Mouse (Mus musculus) gastrocnemius, adult 8-10 months (tissue): Measurements from ENCODE around the gene Grsf1. TPM values are rescaled to one million over a fixed set of nuclear protein-coding genes. Genes with fewer than 3 reads are reported as not detected.

Experiments
- DNase-seq, 2 experiments: peaks; one replicate each; pipeline ENCODE4 v3.0.0; 2022; ENCODE audit warnings: low spot score in 2 of 2
- total RNA-seq, 4 experiments: library from RNA; stranded (reverse); gene quantifications; 2 replicates each; pipeline ENCODE4 v1.2.4; 2022

The Grsf1 gene
- total RNA-seq, 4 experiments from 2014 or later = 114 to 130 (median 120) TPM

DNA sequence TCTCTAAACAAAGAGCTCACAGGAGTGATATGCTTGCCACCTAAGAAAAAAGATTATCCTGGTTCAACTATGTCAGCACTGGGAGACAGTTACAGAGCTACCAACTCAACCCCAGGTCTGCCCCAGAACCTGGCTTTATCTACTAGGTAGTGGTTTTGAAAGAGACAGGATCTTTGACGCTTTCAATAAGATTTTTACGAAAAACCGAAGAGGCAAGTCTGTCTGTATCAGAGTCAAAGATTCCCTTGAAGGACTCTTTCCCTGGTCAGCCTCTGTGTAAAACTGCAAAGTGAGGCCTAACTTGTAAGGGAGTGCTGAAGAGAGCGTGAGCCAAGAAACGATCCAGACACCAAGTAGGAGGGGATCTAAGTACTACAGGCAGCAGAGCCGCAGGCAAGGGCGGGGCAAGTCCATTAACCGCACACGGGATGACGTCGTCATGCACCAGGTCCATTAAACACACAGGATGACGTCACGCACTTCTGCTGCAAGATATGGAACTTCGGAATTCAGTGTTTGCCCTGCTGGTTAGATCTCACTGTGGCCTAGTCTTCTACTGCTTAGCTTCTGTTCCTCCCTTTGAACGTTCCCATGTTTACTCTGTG, 12.7 kb upstream of the Grsf1 start:
- DNase-seq = no peak

DNA sequence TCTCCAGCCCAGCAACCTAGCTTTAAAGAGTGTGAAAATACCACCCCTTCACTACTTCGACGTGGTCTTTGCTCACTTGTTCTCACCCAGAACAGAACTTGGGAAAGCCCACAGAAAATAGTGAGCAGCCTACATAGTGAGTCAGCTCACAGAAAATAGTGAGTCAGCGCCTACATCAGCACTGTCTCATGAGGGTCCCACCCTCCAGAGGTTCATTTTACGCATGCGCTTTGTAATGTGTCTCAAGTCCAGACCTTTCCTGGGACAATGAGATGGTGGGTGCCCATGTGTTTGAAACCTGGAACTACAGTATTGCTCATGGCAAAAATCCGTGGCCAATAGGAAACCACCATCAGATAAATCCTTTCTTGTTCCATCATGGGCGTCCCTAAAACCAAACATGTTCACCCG, 12.0 kb upstream of the Grsf1 start:
- no peak for DNase-seq

DNA sequence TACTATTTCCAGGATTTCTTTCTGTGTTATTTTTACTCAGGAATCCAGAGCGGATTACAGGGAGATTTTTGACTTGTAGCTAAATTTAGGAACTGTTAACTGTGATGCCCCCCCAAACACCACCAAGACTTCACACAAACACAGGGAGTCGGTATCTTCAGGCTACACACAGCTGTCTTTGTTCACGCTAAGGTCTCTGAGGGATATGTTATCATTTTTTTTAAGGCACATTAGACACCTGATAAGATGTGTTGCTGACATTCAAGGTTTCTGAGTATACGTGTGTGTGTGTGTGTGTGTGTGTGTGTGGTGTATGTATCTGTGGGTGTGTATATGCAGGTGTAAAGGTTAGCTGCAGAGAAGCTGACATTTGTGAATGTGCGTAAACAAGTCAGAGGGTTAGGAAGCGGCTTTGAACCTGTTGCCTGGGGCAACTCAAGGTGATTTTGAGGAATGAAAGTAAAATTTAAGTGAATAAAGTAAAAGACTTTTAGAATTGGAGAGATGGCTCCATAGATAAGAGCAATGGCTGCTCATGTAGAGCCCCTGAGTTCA, 9.9 kb upstream of the Grsf1 start:
- DNase-seq = no peak

DNA sequence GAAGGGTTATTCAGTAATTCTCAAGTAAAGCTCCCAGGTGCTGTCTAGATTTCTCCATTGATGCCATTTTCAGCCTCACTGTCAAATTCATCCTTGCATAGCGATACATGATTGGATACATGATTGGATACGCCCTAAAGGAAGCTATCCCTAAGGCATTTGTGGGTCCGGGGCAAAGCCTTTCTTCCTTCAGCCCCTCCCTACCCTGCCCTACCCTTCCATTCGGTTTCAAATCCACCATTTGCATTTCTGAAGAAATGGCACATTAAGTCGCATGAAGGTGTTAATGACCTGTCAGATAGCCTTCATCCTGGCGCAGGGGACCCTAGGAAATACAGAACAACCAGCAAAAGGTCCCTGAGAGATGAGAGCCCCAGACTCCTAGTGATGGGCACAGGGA, 9.3 kb upstream of the Grsf1 start:
- no peak for DNase-seq

DNA sequence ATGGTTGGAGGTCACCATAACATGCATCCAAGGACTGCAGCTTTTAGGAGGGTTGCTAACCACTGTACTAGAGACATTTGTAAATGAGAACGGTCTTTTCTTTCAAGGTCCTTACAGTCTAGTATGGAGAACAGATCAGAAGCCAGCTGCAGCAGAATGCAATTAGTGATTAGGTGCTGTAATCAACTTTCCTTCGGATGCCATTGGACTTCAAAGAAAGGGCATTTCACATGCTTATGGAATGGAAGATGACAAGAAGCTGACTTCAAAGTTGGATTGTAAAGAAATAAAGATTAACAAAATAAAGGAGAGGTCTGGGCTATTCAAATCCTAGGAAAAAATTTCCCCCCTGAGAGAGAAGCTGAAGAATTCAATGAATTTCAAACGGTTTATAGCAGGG, 8.3 kb upstream of the Grsf1 start:
- no peak for DNase-seq

DNA sequence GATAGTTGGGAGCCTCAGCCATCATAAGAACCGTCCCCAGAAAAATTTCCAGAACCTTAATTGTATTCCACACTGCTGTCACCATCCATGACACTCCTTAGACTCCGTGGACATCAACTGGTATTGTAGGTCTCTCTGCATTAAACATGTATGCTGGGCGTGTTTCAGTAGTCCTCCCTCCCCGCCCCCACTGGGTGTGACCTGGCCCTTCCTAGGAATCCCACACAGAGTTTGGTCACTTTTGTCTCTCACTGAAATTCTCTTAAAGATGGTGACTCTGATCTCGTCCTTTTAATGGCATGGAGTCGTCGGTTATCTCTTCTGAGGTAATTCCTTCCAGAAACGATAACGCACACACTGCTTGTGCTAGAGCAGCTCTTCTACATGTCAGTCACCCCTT, 7.7 kb upstream of the Grsf1 start:
- no peak for DNase-seq

DNA sequence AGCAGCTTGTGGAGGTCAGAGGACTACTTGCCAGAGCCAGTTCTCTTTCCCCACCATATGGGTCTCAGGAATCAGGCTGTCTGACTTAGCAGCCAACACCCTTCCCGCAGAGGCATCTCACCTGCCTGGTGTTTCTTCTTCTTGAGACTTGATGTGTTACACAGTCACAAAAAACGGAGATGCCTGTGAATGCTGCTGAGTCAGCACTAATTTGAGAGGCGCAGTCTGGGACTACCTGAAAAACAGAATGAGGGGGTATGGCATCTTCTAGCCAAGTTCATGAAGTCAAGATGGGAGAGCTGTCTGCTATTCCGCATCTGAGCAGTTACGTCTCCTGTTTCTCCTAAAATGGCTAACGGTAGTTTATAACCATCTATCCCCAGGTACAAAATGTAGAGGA, 4.6 kb upstream of the Grsf1 start:
- DNase-seq = no peak

DNA sequence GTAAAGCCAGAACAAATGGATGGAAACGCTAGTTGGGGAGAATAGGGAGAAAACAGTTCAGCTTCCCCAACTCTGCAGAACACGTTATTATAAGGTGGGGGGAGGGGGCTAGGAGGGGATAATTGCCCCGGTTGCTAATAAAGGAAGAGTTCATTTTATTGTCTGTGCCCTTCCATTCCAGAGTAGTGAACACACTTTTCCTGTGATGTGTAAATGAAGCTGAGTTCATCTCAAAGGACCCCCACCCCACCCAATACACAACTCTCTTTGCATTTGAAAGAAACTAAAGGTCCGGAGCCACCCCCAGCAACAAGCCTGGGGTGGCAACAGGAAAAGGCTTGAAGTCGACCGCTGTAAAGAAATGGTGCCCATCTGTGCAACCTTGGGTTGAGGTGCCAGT, 3.4 kb upstream of the Grsf1 start:
- no peak for DNase-seq

DNA sequence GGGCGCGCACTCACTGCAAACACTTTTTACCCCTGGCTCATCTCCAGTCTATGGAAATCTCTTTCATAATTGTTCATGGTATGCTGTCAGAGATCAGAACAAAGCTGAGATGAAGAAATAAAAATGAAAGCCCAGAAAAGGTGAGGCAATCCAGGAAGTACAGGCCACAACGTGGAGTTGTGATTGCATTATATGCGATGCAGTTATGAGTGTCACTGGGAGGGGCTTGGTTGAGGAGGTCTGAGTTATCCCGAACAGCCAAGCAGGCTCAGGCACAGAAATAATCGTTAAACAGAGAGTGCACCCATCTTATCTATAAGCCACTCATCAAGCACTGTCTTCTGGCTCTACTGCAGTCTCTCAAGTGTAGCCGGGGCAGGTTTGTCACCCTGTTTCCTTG, 3.0 kb upstream of the Grsf1 start:
- DNase-seq = no peak

DNA sequence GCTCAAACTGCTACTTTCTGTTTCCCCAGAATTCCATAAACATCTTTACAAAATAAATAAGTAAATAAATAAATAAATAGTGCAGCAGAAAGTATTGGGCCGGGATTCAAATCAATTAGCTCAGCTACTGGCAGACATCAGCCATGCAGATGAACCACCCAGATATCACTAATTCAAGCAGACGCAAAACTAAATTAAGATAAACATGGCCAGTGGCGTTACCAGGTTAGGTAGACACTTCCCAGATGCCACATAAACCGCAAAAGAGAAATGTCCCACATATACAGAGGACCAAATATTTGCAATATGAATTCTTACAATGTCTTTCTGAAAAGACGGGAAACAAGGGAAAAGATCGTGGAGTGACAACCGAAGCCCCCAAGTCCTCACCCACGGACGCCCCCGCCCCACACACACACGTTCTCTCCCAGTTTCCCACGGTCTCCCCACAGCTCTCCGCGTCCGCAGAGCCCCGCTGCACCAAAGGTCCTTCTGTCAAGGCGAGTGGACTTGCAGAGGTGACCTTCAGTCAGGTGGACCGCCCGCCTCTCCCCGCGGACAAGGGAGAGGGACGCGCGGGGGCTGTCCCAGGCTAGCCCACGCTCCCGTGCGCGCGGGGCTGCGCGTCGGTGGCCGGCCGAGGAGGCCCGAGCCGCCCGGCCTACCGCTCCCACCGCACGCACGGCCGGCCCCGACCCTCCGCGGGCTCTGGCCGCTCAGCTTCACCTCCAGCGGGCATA, 1.1 kb downstream of the Grsf1 start:
- peak in 1 of 2 experiments; percentile 5 for DNase-seq

DNA sequence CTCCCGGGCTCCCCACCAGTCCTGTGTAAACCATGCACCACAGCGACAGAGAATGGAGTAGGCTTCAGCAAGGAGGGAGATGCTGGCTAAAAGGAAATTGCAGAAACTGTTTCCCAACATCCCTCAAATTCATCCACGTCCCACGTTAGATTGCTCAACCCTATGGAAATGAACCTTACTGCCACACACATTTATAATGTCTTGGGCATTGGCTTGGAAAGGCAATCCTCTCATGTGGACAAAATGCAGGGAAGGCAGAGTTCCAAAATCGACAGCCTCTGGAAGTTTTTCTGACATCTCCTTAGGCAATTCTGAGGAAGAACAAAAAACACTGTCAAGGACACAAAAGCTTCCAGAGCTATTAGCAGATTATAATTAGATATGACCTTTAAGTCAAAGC, 12.1 kb downstream of the Grsf1 start:
- no peak for DNase-seq

DNA sequence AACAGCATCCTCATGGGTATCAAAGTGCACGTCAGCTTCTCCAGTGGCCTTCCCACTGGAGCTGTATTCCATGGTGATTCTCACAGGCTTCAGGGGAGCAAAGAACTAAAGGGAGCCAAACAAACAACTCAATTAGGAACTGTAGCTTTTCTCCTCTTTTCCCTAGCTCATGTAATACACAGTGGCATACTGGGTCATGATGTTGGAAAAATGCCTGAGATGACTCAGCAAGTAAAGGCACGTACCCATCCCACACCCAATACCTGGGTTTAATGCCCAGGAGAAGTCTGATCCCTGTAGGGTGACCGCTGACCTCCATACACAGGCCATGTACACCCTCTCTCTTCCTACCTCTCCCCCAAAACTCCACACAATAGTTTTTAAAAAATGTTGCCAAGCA, 12.8 kb downstream of the Grsf1 start:
- DNase-seq = no peak

DNA sequence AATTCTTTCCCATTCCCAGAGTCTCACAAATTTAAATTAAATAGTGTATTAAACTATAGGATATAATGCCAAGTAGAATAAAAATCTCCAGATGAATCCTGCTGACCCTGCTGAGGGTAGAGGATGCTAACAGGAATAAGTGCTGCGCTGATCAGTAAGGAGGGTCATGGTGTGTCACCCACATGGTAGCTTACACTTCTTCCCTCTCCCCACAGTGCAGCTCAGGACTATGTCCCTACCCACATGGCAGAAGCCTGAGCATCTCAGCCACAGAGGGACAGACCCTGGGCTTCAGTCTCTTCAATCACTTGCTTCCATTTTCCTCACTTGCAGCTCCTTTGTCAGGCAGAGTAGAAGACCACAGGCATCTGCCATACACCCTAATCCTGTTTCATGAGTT, 18.1 kb downstream of the Grsf1 start:
- DNase-seq = no peak

DNA sequence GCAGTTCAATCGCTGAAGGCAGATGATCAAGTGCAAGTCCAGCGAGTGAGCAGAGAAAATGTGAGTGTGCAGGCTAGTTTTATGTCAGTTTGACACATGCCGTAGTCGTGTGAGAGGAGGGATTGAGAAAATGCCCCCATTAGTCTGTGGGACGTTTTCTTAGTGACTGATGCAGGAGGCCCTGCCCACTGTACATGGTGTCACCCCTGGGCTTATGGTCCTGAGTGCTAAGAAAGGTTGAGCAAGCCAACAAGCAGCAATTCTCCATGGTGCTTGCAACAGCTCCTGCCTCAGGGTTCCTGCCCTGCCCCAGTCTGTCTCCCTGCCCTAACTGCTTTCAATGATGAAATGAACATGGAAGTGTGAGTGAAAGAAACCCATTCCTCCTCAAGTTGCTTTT, 23.4 kb downstream of the Grsf1 start:
- DNase-seq = no peak

DNA sequence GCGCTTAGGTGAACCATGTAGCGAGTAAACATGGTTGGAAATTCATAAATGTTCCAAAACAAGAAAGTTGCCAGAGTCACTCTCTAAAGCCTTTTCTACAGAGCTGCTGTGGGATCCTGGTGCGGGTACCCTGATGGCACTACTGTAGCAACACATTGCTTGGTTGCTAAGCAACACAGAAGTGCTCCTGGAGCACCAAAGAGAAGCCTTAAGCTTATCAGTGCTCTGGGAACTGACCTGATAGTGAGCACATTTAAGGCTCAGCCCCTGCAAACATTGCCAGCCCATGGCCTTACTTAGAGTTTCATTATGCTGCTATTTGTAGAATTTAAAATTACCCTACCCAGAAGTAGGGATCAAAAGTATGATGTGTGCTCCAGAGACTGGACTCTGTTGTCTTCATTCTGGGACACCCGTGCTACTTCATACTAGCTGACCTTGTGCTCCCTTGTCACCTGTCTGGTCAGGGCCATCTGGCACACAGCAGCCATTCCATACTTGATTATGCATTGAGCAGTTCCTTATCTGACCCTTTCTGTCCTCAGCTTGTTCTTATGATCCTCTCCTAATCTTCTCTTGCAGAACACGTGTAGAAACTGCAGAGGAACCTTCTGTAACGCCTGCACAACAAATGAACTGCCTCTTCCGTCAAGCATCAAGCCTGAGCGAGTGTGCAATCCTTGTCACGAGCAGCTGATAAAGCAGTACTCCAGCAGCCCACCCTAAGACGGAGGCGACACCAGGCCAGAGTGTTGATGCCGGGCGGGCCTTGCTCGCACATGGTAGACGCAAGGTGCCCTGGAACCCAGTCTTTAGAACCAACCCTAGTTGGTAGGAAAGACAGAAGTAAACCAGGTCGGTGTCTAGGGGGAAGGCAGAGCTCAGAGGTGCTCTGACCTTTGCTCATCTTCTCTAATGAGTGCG, 26.5 kb downstream of the Grsf1 start:
- DNase-seq = no peak

DNA sequence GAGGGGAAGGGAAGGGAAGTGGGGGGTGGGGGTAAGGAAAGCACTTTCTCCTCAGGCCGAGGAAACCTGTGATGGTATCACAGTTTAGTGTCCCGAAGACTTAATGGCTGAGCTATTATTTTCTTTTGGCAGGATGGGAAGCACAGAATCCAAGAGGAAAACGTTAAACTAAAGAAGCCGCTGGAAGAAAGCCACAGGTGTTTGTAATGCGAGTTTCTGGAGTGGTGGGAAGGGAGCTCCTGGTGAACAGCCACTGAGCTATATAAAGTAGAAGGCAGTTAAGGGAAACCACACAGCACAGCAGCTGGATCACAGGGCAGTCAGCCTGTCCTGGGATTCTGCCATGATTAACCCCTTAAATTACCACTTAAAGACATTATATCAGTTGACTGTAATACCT, 30.6 kb downstream of the Grsf1 start:
- no peak for DNase-seq

DNA sequence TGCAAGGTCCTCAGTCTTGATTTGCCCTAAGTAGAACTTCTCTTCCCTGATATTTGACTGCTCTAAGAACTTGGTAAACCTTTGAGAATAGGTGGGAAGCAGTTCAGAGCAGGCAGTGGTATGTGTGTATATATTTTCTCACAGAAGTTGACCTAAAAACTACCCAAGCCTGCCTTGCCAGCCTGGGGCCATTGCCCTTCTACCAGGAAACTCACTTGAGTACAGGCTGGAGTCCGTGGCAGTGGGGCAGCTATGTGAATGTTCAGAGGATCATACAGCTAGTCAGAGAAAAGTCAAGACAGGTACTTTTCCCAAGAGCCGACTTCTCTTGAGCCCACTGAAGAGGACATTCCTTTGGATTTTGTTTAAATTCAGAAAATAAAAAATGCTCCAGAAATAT, 31.1 kb downstream of the Grsf1 start:
- DNase-seq = no peak

DNA sequence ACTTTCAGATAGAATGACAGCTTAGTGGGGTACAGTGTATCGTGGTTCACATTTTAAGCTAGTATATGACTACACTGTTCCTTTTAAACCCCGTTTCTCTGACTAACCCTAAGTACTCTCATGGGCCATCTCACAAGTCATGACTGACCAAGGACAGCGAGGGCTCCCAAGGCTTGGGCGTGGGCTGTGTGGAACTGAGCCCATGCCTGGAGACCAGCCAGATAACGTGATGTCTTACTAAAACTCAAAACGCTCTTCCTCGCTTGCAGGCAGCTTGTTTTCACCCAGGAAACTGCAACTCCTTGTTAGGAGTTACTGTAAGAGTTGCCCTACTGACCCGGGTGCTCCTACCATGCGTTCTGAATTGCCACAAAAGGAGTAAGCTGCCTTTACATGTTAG, 32.5 kb downstream of the Grsf1 start:
- peak; percentile 18 to 35 for DNase-seq

DNA sequence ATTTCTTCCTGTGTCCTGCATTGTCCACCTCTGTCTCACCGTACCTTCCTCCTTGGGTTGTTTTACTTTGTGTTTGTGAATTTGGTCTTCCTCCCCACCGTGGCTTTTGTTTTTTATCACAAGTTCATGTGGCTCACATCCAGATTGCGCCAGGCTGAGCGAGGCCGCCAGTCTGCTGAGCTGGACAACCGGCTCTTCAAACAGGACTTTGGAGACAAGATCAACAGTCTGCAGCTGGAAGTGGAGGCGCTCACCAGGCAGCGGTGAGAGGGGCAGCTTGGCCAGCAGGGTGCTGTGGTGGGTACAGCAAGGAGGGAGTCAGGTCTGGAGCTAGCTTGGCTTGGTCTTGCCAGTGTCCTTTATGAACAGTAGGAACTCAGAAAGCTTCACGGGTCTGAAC, 33.2 kb downstream of the Grsf1 start:
- no peak for DNase-seq

DNA sequence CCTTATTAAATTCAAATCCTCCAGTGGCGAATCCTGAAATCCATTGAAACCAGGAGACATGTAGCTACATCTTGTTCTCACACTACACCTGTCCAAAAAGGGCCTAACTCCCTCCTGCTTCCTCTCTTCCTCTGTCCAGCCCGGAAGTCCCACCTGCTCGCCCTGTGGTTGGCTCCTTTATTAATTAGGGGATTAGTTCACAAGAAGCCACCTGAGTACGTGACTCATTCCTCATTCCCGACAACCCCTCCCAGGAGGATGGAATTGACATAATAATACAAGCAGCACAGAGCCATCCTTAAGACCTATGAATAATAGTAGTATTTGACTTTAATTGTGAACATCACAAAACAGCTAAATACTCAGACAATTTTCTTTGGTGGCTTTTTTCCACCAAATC, 41.9 kb downstream of the Grsf1 start:
- no peak for DNase-seq

DNA sequence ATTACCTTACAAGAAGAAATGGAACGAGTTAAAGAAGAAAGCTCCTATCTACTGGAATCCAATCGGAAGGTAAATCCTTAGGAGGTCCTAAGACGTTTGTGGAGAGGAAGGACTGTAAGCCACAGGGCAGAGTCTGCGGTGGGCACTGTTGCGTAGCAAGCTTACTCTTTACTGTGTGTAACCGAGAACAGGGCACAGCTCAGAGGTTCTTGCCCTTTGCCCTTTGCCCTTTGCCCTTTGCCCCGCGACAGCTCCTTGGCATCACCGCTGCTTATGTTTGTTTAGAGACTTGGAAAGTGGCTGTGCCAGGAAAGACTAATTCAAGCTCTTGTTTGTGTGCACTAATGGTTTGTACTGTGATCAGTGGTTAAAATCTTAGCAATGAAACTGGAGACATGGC, 43.5 kb downstream of the Grsf1 start:
- no peak for DNase-seq

DNA sequence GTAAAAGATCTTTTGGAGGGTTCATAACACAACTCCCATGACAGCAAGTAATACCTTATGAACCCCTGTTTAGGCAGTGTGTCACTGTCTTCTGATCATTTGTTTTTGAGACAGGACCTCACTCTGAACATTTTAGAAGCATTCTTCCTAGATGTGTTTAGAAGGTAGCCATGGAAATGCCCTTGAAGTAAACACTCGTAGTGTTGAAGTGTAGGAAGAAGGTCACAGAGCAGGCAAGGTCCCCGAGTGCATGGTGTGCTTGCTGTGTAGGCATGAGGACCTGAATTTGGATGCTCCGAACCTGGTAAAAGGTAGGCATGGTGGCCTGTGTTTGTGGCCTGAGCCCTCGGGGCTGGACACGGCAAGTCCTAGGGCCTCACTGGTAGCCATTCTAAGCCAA, 44.4 kb downstream of the Grsf1 start:
- DNase-seq = no peak
